Mouse (Mus musculus): ENCODE measurements around the gene Acaca. TPM values are rescaled to one million over a fixed set of nuclear protein-coding genes. Genes with fewer than 3 reads are reported as not detected.
"Not testable (repeated sequence)": the region's sequence is repeated elsewhere in the genome, so short reads cannot be mapped to it uniquely, and the experiment has no call there.

Acaca gene
- total RNA-seq, 2 experiments from 2014 or later = 68.3 to 70.7 TPM

DNA sequence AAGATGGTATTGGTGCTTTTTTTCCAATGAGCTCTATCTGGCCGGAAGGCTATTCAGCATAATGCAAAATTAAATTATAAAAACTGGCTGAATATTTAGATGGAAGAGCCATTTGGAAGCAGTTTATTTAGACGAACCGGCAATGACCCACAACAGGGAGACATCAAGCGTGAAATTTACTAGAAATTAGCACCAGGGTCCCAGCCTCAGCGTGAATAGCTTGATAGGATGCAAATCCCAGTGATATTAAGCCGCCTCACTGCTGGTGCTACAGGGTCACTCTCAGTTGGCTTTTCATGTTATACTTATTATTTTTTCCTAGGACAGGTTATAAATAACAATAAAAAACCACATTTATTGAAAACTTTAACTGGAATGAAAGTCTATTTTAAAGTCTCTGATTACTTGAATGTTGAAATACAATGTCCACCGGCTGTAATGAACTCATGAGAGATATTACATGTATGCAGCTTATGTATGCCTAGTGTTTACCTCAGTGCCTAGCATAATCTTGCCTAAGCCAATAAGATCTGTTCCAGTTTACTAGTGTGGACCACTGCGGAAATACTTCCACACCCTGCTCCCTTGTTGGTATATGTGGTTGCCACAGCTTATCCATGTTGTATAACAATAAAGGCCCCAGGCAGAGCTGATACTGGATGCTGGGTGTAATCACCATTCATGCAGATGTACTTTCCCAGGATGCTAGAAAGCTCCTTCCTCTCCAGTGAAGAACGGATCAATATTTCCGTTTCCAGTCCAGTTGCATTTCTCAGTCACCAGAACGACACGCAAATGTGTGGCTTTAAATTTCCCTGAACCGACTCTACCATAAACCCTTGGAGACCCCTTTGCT, 247.3 kb downstream of the Acaca start:
- no peak for DNase-seq (ENCODE audit: low spot score in 2 of 2)

DNA sequence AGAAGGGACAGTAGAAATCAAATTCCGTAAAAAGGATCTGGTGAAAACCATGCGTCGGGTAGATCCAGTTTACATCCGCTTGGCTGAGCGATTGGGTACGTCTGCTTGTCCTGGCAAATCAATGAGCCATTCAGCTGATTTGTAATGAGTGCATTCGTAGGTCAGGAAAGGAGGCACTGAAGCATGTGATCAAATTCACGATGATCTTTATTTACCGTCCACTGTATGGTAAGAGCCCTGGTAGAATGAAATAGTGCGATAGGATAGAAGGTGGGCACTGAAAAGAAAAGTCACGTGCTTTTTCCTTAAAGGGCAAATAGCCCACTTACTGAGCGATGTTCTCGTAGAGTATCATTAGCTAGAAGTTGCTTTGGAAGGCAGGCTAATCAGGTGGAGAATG, 253.0 kb downstream of the Acaca start:
- no peak for DNase-seq (ENCODE audit: low spot score in 2 of 2)

DNA sequence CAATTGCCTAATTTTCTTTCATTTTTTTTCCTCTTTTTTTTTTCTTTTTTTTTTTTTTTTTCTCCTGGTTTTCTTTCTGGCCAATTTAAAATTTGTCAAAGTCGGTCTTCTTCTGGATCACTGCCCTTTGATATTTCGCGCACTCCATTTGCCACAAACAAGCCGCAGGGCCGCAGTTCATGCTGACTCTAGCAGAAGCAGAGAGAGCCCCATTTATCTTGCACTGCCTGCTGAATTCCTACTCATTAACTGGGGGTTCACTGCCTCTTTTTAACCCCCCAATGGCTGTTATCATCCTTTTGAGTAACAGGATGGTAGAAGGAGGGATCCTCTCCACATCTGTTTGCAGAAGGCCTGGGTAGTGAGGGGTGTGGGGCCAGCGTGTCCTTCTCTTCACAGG, 254.4 kb downstream of the Acaca start:
- no peak for DNase-seq (ENCODE audit: low spot score in 2 of 2)

DNA sequence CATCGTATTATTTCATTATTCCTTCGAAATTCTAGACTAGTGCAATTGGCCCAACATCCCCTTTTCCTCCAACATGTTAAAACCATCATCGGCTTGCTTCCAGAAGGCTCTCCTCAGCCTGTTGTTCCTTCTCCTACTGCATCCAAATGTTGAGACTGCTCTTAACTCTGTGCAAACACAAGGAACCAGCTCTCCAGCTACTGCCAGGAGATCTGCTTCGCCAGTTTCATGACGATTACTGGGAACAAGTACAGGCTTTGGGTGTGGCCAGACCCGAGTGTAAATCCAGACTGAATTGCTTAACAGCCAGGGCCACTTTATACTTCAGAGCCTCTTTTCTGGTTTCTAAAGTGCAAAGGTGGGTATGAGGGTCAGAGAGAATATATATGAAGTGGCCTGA, 259.9 kb downstream of the Acaca start:
- DNase-seq (ENCODE audit: low spot score in 2 of 2) = peak in 1 of 2 experiments; percentile 29

DNA sequence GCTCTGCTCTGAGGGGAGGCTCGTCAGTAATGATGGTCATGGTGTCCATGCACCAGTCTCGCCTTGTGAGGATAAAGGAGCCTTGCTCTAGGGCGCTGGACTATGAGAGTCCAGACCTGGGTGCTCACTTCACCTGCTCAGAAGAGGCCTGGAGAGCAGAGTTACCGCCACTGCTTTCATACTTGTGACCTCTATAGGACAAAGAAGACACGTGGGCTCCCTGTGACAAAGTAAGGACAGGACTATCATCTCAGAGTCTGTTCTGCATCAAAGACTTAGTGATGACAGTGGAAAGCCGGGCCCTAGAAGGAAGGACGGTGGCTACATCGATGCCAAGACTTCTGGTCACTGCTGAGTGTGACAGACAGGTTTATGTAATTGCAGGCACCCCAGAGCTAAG, 261.7 kb downstream of the Acaca start:
- no peak for DNase-seq (ENCODE audit: low spot score in 2 of 2)

DNA sequence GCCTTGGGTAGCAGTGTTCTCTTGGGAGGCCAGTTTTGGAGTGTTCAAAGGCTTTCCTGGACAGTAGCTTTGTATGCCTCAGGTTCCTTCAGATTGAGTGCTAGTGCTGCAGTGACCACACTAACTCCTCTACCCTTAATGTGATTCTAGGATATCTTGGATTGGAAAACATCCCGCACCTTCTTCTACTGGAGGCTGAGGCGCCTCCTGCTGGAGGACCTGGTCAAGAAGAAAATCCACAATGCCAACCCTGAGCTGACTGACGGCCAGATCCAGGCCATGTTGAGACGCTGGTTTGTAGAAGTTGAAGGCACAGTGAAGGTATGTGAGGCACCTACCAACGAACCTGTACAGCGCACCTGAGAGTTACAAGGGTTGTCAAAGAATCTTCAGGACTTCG, 262.6 kb downstream of the Acaca start:
- DNase-seq (ENCODE audit: low spot score in 2 of 2) = not testable (repeated sequence)

DNA sequence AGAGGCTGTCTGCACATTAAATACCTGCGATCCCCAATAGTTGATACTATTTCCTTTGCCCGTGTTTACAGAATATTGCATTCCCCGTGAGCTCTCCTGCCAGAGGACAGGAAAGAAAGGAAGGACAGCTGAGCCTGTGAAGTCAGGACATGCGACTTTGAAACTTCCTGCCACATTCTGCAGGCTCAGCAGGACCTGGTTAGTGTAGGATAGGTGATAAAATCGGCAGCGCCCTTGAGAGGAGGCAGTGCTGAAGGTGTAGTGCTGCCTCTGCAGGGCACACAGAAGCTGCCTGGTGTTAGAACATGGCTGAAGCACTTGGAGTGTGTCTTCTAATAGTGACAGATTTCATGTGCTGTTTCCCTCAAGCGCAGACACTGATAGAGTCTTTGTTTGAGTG, 264.1 kb downstream of the Acaca start:
- DNase-seq (ENCODE audit: low spot score in 2 of 2) = no peak

DNA sequence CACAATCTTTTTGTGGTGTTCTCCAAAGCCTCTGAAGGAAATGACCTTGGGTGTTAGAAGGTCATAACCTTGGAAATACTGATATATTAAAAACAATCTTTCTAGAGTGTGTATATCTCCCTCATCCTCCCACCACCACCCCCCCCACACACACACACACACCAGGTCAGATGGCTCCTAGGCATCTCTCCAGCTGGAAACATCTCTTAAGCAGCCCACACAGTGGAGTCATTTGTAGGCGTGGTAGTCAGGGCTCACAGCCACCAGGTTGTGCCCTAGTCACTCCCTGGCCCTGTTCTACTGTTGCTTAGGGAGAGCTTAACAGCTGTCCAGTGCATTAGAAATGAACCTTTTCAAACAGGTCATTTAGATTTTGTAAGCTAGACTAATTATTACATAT, 265.5 kb downstream of the Acaca start:
- no peak for DNase-seq (ENCODE audit: low spot score in 2 of 2)

DNA sequence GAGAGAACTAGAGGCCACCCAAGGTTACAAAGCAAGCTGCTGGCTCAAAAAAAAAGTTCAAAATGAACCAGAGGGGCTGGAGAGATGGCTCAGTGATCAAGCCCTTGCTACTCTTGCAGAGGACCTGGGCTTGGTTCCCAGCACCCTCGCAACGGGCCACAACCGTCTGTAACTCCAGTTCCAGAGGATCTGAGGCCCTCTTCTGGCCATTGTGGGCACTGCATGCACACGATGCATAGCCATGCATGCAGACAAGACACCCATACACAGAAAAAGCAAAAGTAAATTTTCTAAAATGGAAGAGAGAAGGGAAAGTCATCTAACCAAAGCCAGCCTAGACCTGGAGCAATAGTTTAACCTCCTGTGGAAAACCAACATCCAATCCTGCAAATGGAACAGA, 277.3 kb downstream of the Acaca start:
- DNase-seq (ENCODE audit: low spot score in 2 of 2) = no peak

DNA sequence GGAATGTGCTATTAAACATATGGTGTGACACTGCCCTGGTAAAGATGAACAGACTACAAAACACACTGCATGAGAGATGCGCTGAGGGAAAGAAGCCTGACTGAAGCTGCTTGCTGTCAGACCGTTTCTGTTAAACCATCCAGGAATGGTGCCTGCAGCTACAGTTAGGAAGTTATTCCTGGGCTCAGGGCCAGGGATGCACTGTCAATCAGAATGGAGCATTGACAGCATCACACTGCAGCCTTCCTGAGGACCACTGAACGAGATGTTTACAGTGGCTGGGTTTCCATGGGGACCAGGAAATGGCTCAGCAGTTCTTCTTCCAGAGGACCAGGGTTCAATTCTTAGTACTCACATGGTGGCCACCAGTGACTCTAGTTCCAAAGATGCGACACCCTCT, 280.9 kb downstream of the Acaca start:
- DNase-seq (ENCODE audit: low spot score in 2 of 2) = no peak

DNA sequence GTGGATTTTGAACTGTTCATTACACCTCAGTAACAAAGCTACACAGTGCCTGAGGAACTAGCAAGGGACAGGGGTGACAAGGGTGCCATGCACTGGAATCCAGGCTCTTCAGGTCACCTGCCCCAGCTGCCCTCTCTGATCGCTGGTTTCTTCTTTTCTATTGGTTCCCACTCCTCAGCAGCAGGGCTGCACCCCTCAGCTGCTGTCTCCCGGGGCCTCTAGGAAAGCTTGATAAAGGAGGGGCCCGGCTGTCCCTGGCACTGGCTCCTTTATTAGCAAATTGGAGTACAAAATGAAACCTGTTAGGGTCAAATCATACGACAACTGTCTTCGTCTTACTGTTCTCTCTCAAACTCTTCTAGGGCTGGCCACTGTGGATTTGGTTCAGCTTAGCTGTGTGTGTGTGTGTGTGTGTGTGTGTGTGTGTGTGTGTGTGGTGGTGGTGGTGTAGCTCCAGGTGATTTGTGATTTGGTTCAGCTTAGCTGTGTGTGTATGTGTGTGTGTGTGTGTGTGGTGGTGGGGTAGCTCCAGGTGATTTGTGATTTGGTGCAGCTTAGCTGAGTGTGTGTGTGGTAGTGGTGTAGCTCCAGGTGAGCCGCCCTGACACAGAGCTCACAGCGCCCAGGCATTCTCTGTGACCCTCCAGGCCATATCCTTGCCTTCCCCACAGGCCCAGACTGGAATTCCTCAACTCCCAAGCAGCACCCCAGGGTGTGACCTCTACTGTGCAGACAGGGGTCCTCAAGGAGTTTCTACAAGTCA, 281.6 kb downstream of the Acaca start:
- DNase-seq (ENCODE audit: low spot score in 2 of 2) = no peak

DNA sequence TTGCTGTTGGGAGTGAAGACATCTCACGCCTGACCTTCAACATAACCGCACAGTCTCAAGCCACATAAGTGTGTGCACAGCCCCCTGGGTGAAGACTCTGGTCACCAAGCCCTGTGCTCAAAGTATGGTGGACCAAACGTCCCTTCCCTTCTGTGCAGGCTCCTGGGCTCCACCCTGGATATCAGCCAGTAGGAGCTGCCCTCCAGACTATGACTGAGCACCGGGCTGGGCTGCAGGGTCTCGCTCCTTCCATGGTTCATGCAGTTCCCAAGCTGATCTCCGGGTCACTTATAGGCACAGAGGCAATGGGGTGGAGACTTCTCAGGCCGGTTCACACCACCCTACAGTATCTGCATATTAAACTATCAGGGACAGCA, 282.2 kb downstream of the Acaca start:
- no peak for DNase-seq (ENCODE audit: low spot score in 2 of 2)

DNA sequence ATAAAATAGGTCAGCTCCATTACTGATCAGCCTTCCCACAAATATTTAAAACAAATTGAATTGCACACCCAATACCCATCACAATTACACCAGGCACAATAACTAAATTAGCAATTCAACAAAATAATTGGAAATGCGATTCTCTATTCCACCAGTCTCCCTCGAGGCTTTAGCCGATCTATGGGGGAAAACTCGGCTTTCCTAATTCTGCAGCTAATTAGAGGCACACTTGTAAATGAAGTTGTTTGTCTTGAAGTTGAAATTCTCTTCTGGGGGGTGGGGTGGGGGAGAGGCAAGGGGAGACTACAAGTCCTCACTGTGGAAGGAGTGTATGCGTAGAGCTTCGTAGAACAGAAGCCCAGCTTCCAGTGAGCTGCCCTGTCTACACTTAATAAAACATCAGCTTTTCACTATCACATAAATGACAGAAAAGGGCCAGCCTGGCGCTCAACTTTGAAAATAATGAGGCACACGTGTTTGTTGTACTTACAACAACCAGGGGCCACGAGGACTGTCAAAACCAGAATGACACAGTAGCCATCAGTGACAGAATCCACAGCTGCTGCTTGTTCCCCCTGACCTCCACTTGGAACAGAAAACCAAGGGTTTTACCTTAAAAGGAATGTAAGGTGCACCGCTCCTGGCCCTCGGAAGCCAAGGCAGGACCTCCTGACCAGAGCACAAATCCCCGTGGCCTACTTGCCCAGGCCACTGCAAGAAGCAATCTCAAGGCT, 282.9 kb downstream of the Acaca start:
- DNase-seq (ENCODE audit: low spot score in 2 of 2) = no peak

DNA sequence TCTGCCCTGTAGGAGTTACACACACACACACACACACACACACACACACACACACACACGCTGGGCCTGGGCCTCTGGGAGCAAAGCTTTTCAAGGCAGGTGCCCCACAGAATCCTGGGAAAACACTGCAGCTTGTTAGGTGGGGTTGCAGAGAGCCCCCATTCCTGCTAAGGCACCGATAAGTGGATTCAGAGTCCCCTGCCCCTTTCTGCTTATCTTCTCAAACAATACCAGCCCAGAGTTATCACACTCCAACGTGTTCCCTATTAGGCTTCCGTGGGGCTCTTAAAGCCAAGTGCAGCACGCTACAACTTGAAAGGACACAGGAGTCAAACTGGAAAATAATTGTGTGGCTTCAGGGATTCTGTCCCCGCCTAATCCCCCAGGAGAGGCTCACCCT, 283.6 kb downstream of the Acaca start:
- no peak for DNase-seq (ENCODE audit: low spot score in 2 of 2)

DNA sequence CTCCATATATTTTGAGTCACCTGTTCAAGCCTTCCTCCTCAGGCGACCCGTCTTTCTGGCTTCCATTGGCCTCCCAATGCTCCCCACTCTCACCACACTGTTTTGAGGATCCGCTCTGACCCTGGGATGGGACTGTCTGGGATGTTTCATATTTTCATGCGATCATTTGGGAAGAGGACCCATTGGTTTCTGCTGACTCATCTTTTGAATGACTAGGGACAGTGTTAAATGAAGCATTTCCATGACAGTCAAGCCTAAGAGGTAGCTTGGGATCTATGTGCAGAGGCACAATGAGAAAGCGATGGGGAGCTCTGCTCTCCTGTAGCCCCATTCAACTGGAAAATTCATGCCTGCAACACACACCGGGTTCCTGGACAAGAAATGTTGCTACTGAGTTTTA, 291.3 kb downstream of the Acaca start:
- no peak for DNase-seq (ENCODE audit: low spot score in 2 of 2)

DNA sequence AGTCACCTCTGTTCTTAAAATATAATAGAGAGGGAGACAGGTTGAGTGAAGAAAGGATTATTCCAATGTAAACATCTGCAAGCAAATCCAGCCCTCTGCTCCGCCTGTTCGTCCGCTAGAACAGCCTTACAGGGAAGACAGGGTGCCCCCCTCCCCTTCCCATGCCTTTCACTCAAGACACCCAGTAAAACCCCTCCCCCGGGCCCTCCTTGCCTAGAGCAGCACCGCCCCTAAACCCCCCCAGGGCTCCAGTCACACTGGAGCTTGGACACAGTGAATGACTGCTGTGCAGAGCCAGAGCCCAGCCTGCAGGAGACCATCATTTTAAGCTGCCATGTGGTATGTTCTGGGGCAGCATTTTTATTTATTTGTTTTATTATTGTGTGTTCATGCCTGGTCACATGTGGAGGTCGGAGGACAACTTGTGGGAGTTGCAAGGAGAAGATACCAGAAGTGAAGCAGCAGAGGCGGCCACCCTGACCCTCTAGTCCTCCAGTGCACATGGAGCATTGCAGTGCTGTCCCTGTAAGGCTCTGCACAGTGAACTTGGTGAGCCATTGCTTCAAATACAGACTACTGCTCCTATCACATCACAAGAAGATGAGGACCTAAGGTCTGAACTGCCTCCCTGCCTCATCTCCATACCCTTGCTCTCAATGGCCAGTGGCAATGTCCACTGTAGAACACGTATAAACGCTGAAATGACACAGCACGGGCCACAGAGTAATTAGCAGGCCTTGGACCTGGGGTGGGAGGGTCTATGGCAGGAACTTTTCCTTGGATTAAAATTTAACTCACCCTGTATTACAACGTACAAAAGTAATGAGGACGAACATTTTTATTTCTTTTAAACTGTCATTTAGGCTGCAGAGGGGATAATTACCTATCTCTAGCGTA, 296.5 kb downstream of the Acaca start:
- DNase-seq (ENCODE audit: low spot score in 2 of 2) = no peak

DNA sequence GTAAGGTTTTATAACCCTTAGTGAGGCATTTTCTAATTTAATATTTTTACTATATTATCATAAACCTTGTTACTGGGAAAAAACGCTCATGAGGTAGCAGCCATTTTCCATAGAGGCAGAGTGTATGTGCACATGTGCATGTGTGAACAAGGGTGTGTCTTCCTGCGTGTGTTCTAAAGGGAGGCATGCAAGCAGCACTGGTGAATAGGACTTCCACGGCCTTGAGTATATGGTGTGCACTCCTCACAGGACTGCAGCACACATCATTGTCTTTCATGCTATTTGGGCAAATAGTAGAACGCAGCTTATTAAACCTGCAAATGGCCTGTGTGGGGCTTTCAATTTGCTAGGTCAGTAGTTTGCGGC, 297.1 kb downstream of the Acaca start:
- DNase-seq (ENCODE audit: low spot score in 2 of 2) = no peak

DNA sequence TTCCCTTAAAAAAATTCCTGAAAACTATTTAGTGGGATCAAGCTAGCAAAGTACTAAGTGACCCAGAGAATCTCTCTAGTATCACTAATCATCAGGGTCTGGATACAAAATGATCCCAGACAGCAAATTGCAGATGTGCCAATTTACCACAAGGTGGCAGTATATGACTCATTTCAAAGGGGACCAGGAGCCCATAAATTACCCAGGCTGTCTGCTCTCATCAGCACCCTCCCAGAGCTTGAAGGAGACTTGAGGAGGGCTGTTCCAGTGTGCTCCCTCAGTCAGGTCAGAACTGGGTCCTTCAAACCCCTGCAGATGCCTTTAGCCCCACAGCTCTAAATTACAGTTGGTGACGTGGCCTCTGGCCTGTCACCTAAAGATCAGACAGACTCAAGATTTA, 300.1 kb downstream of the Acaca start:
- DNase-seq (ENCODE audit: low spot score in 2 of 2) = peak; percentile 22 to 67

DNA sequence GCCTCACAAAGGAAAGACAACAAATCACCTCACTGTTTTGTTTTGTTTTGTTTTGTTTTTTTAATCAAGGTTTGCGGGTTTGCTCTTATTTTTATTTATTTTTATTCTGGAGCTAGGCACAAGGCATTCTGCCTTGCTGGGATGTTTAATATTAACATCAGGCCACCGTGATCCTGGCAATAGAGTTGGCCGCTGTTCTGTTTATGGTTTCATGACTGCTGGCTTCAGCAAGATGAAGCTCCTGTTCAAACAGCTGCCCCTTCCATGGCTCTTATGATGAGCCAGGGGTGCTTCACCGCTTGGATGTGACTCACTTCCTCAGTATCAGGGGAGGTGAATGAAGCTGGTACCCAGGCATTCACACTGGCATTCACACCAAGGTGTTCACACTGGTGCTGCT, 300.9 kb downstream of the Acaca start:
- no peak for DNase-seq (ENCODE audit: low spot score in 2 of 2)

DNA sequence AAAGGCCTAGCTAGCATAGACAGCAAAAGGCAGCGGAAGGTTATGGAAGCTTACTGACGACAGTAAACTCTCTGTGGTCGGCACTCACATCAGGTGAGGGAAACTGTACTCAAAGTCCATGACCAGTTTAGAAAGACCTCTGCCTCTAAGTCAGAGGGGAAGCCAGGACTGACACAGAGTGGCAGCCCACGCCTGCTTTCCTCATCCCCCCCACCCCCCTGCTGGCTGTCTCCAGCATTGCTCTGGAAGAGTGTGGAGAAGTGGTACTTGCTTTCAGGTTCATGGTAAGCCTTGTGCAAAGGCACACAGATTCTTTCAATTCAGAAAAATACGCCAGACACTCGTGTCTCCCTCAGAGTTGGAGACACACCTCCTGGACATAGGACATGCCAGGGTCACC, 305.4 kb downstream of the Acaca start:
- DNase-seq (ENCODE audit: low spot score in 2 of 2) = no peak

DNA sequence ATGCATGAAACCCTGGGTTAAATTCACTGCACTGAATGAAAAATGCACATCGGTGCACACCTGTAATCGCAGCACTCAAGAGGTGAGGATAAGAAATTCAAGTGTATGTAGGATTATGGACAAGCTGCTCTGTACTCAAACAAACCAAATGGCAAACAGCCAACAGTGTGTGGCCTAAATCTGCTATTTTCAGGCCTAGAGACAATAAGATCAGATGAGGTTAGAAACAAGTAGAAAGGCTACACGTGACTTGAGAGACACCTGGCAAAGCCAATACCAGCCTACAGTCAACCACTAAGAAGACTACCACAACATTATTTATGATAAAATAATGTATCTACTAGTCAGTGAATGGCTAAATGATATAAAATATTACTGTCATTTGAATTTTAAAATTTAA, 310.9 kb downstream of the Acaca start:
- DNase-seq (ENCODE audit: low spot score in 2 of 2) = no peak

All from layer of hippocampus, adult 18-20 months (tissue).